Mouse (Mus musculus): ENCODE data around the gene Zfp52. TPM values are rescaled to one million over a fixed set of nuclear protein-coding genes. Genes with fewer than 3 reads are reported as not detected.

The Zfp52 gene
- polyA plus RNA-seq, 1 experiment from 2014 or later: 0.83 TPM

- WGBS (ENCODE audit: insufficient replicate concordance): 18% methylated on average over 4 of the region's 4 CpGs
Observed at GRCm38 (mm10) chr17:21517130-21517671, 18.1 kb upstream of the Zfp52 start.

DNA sequence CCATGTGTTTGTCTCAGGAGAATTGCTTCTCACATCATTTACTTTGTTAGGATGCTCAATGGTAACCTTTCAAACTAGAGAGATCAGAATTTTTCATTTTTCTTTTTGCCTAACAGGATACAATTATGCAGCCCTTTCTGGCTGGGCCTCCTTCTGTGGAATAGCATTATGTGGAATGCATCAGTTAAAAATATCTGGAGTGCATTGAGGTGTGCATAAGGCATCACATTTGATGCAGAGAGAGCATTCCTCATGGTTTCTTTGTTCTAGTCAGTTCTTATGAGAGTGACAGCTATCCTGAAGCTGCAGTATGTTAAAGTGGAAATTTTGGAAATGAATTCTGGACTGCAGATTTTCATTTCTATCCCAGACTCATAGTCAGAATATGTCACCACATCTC is 9.1 kb upstream of the Zfp52 start:
- H3K9me3 ChIP-seq (replicated peaks): no peaks in the 10 kb centered on the region
- no peak overlapping the region for H3K27ac ChIP-seq (replicated peaks)
- no peak overlapping the region for H3K9ac ChIP-seq
- H3K27me3 ChIP-seq: no peaks in the 10 kb centered on the region
- H3K4me1 ChIP-seq (replicated peaks): no peaks in the 10 kb centered on the region
- no peak for ATAC-seq (ENCODE audit: insufficient read depth)
- H3K36me3 ChIP-seq (replicated peaks): no peaks in the 10 kb centered on the region
- no peak overlapping the region for H3K4me2 ChIP-seq
- H3K4me3 ChIP-seq (replicated peaks): no peak overlapping the region

More at GRCm38 (mm10) chr17:21517130-21517671, 18.1 kb upstream of the Zfp52 start:
- Histone ChIP-seq H3K27me3 (no peaks in the 10 kb centered on the region), H3K9ac (peak overlapping the region; percentile 64), H3K4me3 (replicated peaks) (peak overlapping the region; percentile 68), H3K4me1 (replicated peaks) (peaks cover 17% of the 10 kb centered on the region), H3K36me3 (replicated peaks) (no peaks in the 10 kb centered on the region), H3K27ac (replicated peaks) (peak overlapping the region; percentile 73; the same call in 1 of the 2 replicates), H3K9me3 (replicated peaks) (no peaks in the 10 kb centered on the region), H3K4me2 (peak overlapping the region; percentile 91)
- no peak for ATAC-seq (ENCODE audit: insufficient read depth)

DNA sequence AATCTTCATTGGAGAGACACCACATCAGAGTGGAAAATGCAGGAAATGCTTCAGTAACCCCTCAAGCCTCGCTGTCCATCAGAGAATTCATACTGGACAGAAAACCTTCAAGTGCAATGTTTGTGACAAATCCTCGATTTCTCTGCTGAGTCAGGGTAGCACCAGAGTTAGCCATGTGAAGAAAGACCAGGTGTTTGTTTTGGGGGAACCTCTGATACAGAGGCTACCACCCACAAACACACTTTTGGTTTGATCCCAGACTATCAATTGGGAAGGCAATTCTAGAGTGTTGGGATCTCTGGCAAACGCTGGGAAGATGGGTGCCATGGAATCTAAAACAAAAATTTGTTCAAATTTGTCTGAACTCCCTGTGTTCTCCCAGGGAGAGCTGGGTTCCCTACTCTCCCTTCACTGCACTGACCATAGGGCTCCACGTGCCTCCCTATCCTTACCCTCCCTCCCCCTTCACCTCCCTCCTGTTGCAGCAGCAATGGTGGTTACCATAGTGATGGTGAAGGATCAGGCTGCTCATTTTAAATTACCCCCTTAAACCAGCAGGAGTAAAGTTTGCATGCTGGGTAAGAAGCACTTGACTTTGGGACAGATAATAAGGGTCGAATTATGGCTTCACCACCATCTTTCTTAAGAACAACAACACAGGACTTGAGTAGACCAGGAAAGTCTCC is 4.6 kb upstream of the Zfp52 start:
- H3K4me2 ChIP-seq: no peak overlapping the region
- 60% methylated on average over 5 of the region's 5 CpGs for WGBS (ENCODE audit: insufficient replicate concordance)
- H3K9me3 ChIP-seq (replicated peaks): no peaks in the 10 kb centered on the region
- H3K36me3 ChIP-seq (replicated peaks): no peaks in the 10 kb centered on the region
- no peak overlapping the region for H3K27ac ChIP-seq (replicated peaks)
- H3K4me3 ChIP-seq (replicated peaks): no peak overlapping the region
- no peaks in the 10 kb centered on the region for H3K27me3 ChIP-seq
- no peak overlapping the region for H3K9ac ChIP-seq
- H3K4me1 ChIP-seq (replicated peaks): peaks cover 33% of the 10 kb centered on the region
- no peak for ATAC-seq (ENCODE audit: insufficient read depth)

DNA sequence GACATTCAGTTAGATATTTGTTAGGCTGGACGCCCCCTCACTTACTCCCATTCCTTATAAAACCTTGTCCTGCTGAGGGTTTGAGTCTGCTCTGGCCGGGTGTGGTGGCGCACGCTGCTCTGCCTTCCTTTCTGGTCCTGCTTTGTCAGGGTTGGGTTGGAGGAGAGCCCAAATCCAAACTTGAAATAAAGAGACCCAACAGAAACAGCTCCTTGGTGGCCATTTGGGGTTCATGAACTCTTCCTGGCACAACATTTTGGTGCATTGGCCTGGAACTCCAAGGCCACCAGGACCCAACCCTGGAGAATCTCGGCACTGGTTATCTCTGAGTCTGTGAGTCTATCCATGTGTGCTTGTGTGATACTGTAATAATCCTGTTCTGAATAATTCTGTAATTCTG is 3.7 kb upstream of the Zfp52 start:
- Histone ChIP-seq H3K4me1 (replicated peaks) (peaks cover 39% of the 10 kb centered on the region), H3K9ac (0 out of 2 replicates have a peak overlapping the region, but pooled peaks have one; percentile 69), H3K27ac (replicated peaks) (no peak overlapping the region), H3K9me3 (replicated peaks) (no peaks in the 10 kb centered on the region), H3K4me2 (peak overlapping the region; percentile 90), H3K27me3 (no peaks in the 10 kb centered on the region), H3K36me3 (replicated peaks) (no peaks in the 10 kb centered on the region), H3K4me3 (replicated peaks) (peak overlapping the region; percentile 67)
- WGBS (ENCODE audit: insufficient replicate concordance): 63% methylated on average over 5 of the region's 5 CpGs
- ATAC-seq (ENCODE audit: insufficient read depth): no peak

DNA sequence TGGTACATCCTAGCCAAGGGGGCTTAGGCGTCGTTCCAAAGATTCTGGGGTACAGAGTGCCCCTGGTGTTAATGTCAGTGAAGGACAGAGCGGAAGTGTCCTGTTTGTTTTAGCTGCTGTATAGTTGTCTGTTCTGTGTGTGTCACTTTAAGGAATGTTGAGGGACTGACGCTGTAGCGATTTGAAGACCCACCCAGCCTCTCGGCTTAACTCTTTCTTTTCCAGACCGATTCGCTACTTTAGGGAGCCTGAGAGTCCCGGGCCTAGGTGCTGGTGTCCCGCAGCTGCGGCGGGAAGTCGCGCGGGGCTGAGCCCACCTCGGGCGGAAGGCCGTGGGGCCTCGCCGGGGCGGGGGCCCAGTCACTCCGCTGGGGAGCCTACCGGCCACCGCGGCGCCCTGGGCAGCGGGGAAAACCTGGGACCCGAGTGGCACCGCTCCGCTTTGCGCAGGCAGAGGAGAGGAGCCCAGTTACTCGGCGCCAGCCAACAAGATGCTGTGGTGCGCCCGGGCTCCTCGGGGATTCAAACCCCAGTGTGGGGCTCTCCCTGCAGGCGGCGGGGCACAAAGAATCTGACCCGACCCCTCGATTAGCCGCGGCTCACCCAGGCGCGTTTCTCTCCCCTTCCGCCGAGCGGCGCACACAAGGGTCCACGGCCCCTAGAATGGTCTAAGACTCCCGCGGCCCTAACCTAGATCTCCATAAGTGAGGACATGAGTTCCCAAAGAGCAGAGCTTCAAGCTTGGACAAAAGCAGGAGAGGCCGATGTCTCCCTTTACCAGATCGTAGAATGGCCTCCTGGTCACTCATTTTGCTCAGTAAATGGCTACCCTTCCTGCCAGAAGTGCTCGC is 3.0 kb upstream of the Zfp52 start:
- peak; percentile 61 for ATAC-seq (ENCODE audit: insufficient read depth)
- WGBS (ENCODE audit: insufficient replicate concordance): under 1% methylated on average over 54 of the region's 54 CpGs
- Histone ChIP-seq H3K4me2 (peak overlapping the region; percentile 90), H3K9me3 (replicated peaks) (no peaks in the 10 kb centered on the region), H3K27me3 (no peaks in the 10 kb centered on the region), H3K4me1 (replicated peaks) (peaks cover 39% of the 10 kb centered on the region), H3K9ac (peak overlapping the region; percentile 69), H3K4me3 (replicated peaks) (peak overlapping the region; percentile 67), H3K36me3 (replicated peaks) (no peaks in the 10 kb centered on the region), H3K27ac (replicated peaks) (peak overlapping the region; percentile 75)

DNA sequence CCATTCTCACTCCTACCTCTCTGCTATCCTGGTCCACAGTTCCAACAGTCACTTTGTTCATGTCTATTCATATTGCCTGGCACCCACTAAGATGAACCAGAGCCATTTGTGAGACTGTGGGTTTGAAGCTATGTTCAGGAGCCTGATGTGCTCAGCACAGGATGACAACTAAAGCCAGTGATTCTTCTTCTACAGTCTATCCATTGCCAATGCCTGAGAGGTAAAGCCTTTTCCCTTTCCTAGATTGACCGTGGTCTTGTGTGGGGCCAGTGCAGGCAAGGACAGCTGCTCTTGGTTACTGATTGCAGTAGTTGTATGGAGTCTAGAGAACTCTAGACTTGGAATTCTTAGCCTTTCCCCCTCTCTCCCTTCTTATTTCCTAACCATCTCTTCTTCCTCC is 1.4 kb upstream of the Zfp52 start:
- H3K4me1 ChIP-seq (replicated peaks): peaks cover 39% of the 10 kb centered on the region
- H3K27me3 ChIP-seq: no peaks in the 10 kb centered on the region
- no peak overlapping the region for H3K4me3 ChIP-seq (replicated peaks)
- H3K9me3 ChIP-seq (replicated peaks): no peaks in the 10 kb centered on the region
- no peak overlapping the region for H3K27ac ChIP-seq (replicated peaks)
- no peak for ATAC-seq (ENCODE audit: insufficient read depth)
- H3K36me3 ChIP-seq (replicated peaks): no peaks in the 10 kb centered on the region
- no peak overlapping the region for H3K4me2 ChIP-seq
- no peak overlapping the region for H3K9ac ChIP-seq
- 83% methylated on average over 1 of the region's 1 CpGs for WGBS (ENCODE audit: insufficient replicate concordance)

- Histone ChIP-seq H3K4me2 (peak overlapping the region; percentile 81), H3K27me3 (no peaks in the 10 kb centered on the region), H3K27ac (replicated peaks) (peak overlapping the region; percentile 22; the same call in 1 of the 2 replicates), H3K9ac (no peak overlapping the region), H3K4me1 (replicated peaks) (peaks cover 39% of the 10 kb centered on the region), H3K4me3 (replicated peaks) (no peak overlapping the region; the same call in 1 of the 2 replicates), H3K9me3 (replicated peaks) (no peaks in the 10 kb centered on the region), H3K36me3 (replicated peaks) (no peaks in the 10 kb centered on the region)
- 0 out of 2 replicates have a peak, but pooled peaks have one; percentile 26 for ATAC-seq (ENCODE audit: insufficient read depth)
- 7% methylated on average over 4 of the region's 4 CpGs for WGBS (ENCODE audit: insufficient replicate concordance)
Observed at GRCm38 (mm10) chr17:21534460-21535095, 761 bp upstream of the Zfp52 start.

DNA sequence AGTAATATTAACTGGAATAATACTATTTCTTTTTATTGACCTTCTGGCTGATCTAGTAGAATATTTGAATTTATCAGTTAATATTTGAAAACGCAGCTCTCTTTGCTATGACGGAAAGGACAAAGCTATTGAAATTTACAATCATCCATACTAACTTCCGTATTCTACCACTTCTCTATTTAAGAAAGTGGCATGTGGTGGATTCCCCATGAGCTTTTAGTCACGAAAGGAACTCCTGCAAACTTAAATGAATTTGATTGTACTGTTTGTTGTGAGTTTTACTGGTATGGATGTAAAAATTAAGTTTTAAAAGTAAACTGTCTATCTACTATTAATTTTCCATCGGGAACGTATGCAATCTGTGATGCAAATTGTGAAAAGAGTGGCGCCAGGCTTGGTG is 757 bp downstream of the Zfp52 start:
- no peak for ATAC-seq (ENCODE audit: insufficient read depth)
- Histone ChIP-seq H3K27me3 (no peaks in the 10 kb centered on the region), H3K4me1 (replicated peaks) (peaks cover 39% of the 10 kb centered on the region), H3K9me3 (replicated peaks) (no peaks in the 10 kb centered on the region), H3K9ac (peak overlapping the region; percentile 39; the same call in 1 of the 2 replicates), H3K4me2 (peak overlapping the region; percentile 81), H3K36me3 (replicated peaks) (no peaks in the 10 kb centered on the region), H3K4me3 (replicated peaks) (peak overlapping the region; percentile 61), H3K27ac (replicated peaks) (no peak overlapping the region)
- 11% methylated on average over 7 of the region's 7 CpGs for WGBS (ENCODE audit: insufficient replicate concordance)

DNA sequence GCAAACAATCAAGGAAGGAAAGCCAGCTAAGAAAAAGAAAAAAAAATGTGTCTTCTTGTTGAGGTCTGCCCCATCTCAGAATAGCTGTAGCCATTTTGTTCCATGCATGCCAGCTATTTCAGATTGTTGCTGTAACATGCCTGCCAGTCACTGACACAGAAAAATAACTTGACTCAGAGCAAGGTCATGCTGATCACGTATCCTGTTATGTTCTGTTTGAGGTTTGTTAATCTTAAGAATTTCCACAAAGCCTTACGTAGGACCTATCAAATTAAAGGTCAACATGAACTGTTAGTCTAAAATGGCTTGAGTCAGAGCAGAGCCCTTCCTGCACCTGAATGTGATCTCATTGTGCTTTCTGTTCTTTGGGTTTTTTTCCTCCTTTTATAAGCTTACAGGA is 1.3 kb downstream of the Zfp52 start:
- no peak overlapping the region for H3K4me3 ChIP-seq (replicated peaks)
- 67% methylated on average over 2 of the region's 2 CpGs for WGBS (ENCODE audit: insufficient replicate concordance)

GRCm38 (mm10) chr17:21557831-21558230 is 22.5 kb downstream of the Zfp52 start:
- Histone ChIP-seq H3K4me3 (replicated peaks) (no peak overlapping the region), H3K27me3 (no peaks in the 10 kb centered on the region), H3K9ac (no peak overlapping the region), H3K27ac (replicated peaks) (no peak overlapping the region), H3K9me3 (replicated peaks) (no peaks in the 10 kb centered on the region), H3K4me1 (replicated peaks) (no peaks in the 10 kb centered on the region), H3K36me3 (replicated peaks) (peaks cover 6% of the 10 kb centered on the region; the same call in 1 of the 2 replicates), H3K4me2 (no peak overlapping the region)
- WGBS (ENCODE audit: insufficient replicate concordance): 53% methylated on average over 2 of the region's 2 CpGs
- no peak for ATAC-seq (ENCODE audit: insufficient read depth)

More for the DNA sequence above, 1.3 kb downstream of the Zfp52 start:
- H3K36me3 ChIP-seq (replicated peaks): no peaks in the 10 kb centered on the region
- no peak overlapping the region for H3K4me2 ChIP-seq
- no peak overlapping the region for H3K27ac ChIP-seq (replicated peaks)
- H3K9ac ChIP-seq: no peak overlapping the region
- no peaks in the 10 kb centered on the region for H3K9me3 ChIP-seq (replicated peaks)
- ATAC-seq (ENCODE audit: insufficient read depth): no peak
- peaks cover 36% of the 10 kb centered on the region for H3K4me1 ChIP-seq (replicated peaks)
- no peaks in the 10 kb centered on the region for H3K27me3 ChIP-seq

DNA sequence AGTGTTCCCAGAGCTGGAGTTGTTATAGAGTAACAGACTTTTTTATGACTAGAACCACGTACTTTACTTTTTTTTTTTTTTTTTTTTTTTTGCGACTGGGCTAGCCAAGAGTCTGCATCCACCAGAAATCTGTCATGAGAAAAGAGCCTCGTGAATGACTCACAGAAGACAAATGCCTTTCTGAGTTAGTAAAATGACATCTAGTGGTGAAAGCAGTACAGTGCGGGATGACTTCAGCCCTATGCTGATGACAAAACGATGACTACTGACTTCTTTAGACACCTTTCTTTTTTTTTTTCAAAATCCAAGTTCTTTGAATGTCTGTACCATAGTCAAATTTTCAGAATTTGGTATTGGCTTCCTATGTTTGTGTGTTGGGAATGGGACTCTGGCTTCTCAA is 30.9 kb downstream of the Zfp52 start:
- Histone ChIP-seq H3K9me3 (replicated peaks) (no peaks in the 10 kb centered on the region), H3K27ac (replicated peaks) (peak overlapping the region; percentile 83), H3K4me2 (peak overlapping the region; percentile 92), H3K4me3 (replicated peaks) (peak overlapping the region; percentile 76), H3K36me3 (replicated peaks) (no peaks in the 10 kb centered on the region), H3K4me1 (replicated peaks) (peaks cover 20% of the 10 kb centered on the region), H3K9ac (peak overlapping the region; percentile 81), H3K27me3 (no peaks in the 10 kb centered on the region)
- 2% methylated on average over 5 of the region's 5 CpGs for WGBS (ENCODE audit: insufficient replicate concordance)
- peak; percentile 60 for ATAC-seq (ENCODE audit: insufficient read depth)
